Mouse (Mus musculus) thymus, adult 2 months (tissue): ENCODE data around the gene Gm11027.

Source experiments
- CTCF ChIP-seq: fragments of 200-500 bp; IDR thresholded peaks from 2 replicates; pipeline ENCODE4 v1.5.1; 2012; ENCODE audit warnings: mild to moderate bottlenecking, control low read depth, low read length, moderate library complexity, borderline replicate concordance; ENCODE audit not compliant: control insufficient read depth, poor library complexity, insufficient read depth; ENCODE audit errors: extremely low read depth
- POLR2A ChIP-seq: fragments of 200-500 bp; IDR thresholded peaks from 2 replicates; pipeline ENCODE4 v1.6.1; 2012; ENCODE audit warnings: mild to moderate bottlenecking, low read length, control low read depth, moderate library complexity; ENCODE audit not compliant: control insufficient read depth, poor library complexity, insufficient read depth; ENCODE audit errors: extremely low read depth

- TF ChIP-seq CTCF (no peak), POLR2A (no peak)
Measured at GRCm38 (mm10) chr12:116229451-116229850, 45.7 kb upstream of the Gm11027 start.
